Mouse (Mus musculus) urinary bladder, postnatal 36 days (tissue): ENCODE measurements around the gene Wipf1.

ENCODE experiments used
- DNase-seq, 2 experiments: peaks; one replicate each; pipeline ENCODE4 v3.0.0; 2022; ENCODE audit warnings: low spot score in 2 of 2, mixed read lengths in 1 of 2

The Wipf1 gene

GRCm38 (mm10) chr2:73440319-73440718, 89.2 kb downstream of the Wipf1 start:
- no peak for DNase-seq

- no peak for DNase-seq
These were observed 92.6 kb downstream of the Wipf1 start for GRCm38 (mm10) chr2:73436976-73437375.

GRCm38 (mm10) chr2:73435847-73436246, 93.7 kb downstream of the Wipf1 start:
- no peak for DNase-seq

GRCm38 (mm10) chr2:73431959-73432396, 97.6 kb downstream of the Wipf1 start:
- DNase-seq: peak in 1 of 2 experiments; percentile 42

GRCm38 (mm10) chr2:73428803-73429468, 100.6 kb downstream of the Wipf1 start:
- DNase-seq: peak in 1 of 2 experiments; percentile 16

GRCm38 (mm10) chr2:73427293-73427692, 102.2 kb downstream of the Wipf1 start:
- DNase-seq: peak in 1 of 2 experiments; percentile 9

- DNase-seq: no peak
These were observed 103.7 kb downstream of the Wipf1 start for GRCm38 (mm10) chr2:73425822-73426221.

- no peak for DNase-seq
These were observed 109.8 kb downstream of the Wipf1 start for GRCm38 (mm10) chr2:73419730-73420129.

GRCm38 (mm10) chr2:73419285-73419684, 110.2 kb downstream of the Wipf1 start:
- peak in 1 of 2 experiments; percentile 24 for DNase-seq

- DNase-seq: no peak
These were observed 113.6 kb downstream of the Wipf1 start for GRCm38 (mm10) chr2:73415892-73416291.

- DNase-seq: no peak
These were observed 119.5 kb downstream of the Wipf1 start for GRCm38 (mm10) chr2:73410076-73410475.

GRCm38 (mm10) chr2:73407662-73408061, 121.9 kb downstream of the Wipf1 start:
- DNase-seq: no peak

GRCm38 (mm10) chr2:73406336-73406915, 123.1 kb downstream of the Wipf1 start:
- no peak for DNase-seq

- DNase-seq: no peak
These were observed 124.6 kb downstream of the Wipf1 start for GRCm38 (mm10) chr2:73404980-73405379.

GRCm38 (mm10) chr2:73404442-73404841, 125.1 kb downstream of the Wipf1 start:
- DNase-seq: no peak

GRCm38 (mm10) chr2:73403385-73404013, 126.0 kb downstream of the Wipf1 start:
- no peak for DNase-seq

GRCm38 (mm10) chr2:73401689-73402088, 127.8 kb downstream of the Wipf1 start:
- DNase-seq: no peak

- DNase-seq: no peak
These were observed 132.1 kb downstream of the Wipf1 start for GRCm38 (mm10) chr2:73397476-73397875.

- DNase-seq: no peak
These were observed 132.7 kb downstream of the Wipf1 start for GRCm38 (mm10) chr2:73396828-73397325.

GRCm38 (mm10) chr2:73395516-73395915, 134.0 kb downstream of the Wipf1 start:
- DNase-seq: no peak

GRCm38 (mm10) chr2:73394476-73394875, 135.1 kb downstream of the Wipf1 start:
- DNase-seq: no peak

GRCm38 (mm10) chr2:73392772-73393171, 136.8 kb downstream of the Wipf1 start:
- no peak for DNase-seq

- no peak for DNase-seq
These were observed 139.6 kb downstream of the Wipf1 start for GRCm38 (mm10) chr2:73389951-73390350.
